Mouse (Mus musculus): Measurements from ENCODE around the gene Dusp22. TPM values are rescaled to one million over a fixed set of nuclear protein-coding genes. Genes with fewer than 3 reads are reported as not detected.

The Dusp22 gene
- polyA plus RNA-seq, 1 experiment, result 2.0 TPM

GRCm38 (mm10) chr13:30688035-30688616 lies 28.3 kb downstream of the Dusp22 start:
- WGBS, result 89% methylated on average over 12 of the region's 12 CpGs
- Histone ChIP-seq H3K4me1 (ENCODE audit: control insufficient read depth, insufficient read depth, insufficient read length, low read length) (peaks cover 4% of the 10 kb centered on the region; the same call in 1 of the 2 replicates), H3K27me3 (ENCODE audit: control insufficient read depth, insufficient read depth, low read length) (no peaks in the 10 kb centered on the region), H3K4me3 (ENCODE audit: low read depth, low read length) (no peak overlapping the region), H3K27ac (ENCODE audit: insufficient read depth, low read depth, low read length) (peak overlapping the region; percentile 38; the same call in 1 of the 2 replicates), H3K36me3 (ENCODE audit: control insufficient read depth, insufficient read depth, low read length) (no peaks in the 10 kb centered on the region)
- TF ChIP-seq POLR2A (IDR thresholded peaks at IDR 0.05; ENCODE audit: low read depth, low read length), result no peak
- no peak for TF ChIP-seq CTCF (IDR thresholded peaks at IDR 0.05; ENCODE audit: extremely low read depth, insufficient read length, insufficient replicate concordance, low read depth, low read length)

DNA sequence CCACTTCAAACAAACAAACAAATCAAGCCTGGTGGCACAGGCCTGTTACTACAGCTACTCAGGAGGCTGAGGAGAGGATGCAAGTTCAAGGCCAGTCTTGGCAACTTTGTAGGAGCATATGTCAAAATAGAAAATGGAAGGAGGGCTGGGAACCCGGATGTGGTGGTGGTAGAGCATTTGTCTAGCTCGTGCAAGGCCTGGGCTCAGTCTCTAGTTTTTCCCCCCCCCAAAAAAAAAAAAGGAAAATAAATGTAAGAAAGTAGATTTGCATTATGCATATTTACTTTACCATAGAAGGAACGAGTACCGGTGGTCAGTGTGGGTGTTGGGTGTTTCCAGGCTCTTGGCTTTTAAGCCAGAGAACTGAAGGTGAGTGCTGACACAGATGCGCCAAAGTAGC lies 29.7 kb downstream of the Dusp22 start:
- no peak for TF ChIP-seq POLR2A (IDR thresholded peaks at IDR 0.05; ENCODE audit: low read depth, low read length)
- no peak for TF ChIP-seq CTCF (IDR thresholded peaks at IDR 0.05; ENCODE audit: extremely low read depth, insufficient read length, insufficient replicate concordance, low read depth, low read length)
- Histone ChIP-seq H3K36me3 (ENCODE audit: control insufficient read depth, insufficient read depth, low read length) (no peaks in the 10 kb centered on the region), H3K4me1 (ENCODE audit: control insufficient read depth, insufficient read depth, insufficient read length, low read length) (peaks cover 6% of the 10 kb centered on the region; the same call in 1 of the 2 replicates), H3K27me3 (ENCODE audit: control insufficient read depth, insufficient read depth, low read length) (no peaks in the 10 kb centered on the region), H3K27ac (ENCODE audit: insufficient read depth, low read depth, low read length) (no peak overlapping the region), H3K4me3 (ENCODE audit: low read depth, low read length) (no peak overlapping the region)
- WGBS, result 83% methylated on average over 5 of the region's 5 CpGs

GRCm38 (mm10) chr13:30691441-30692292 lies 31.9 kb downstream of the Dusp22 start:
- Histone ChIP-seq H3K27ac (ENCODE audit: insufficient read depth, low read depth, low read length) (0 out of 2 replicates have a peak overlapping the region, but pooled peaks have one; percentile 0), H3K36me3 (ENCODE audit: control insufficient read depth, insufficient read depth, low read length) (no peaks in the 10 kb centered on the region), H3K4me1 (ENCODE audit: control insufficient read depth, insufficient read depth, insufficient read length, low read length) (peaks cover 6% of the 10 kb centered on the region; the same call in 1 of the 2 replicates), H3K27me3 (ENCODE audit: control insufficient read depth, insufficient read depth, low read length) (no peaks in the 10 kb centered on the region), H3K4me3 (ENCODE audit: low read depth, low read length) (no peak overlapping the region)
- TF ChIP-seq CTCF (IDR thresholded peaks at IDR 0.05; ENCODE audit: extremely low read depth, insufficient read length, insufficient replicate concordance, low read depth, low read length), result no peak
- no peak for TF ChIP-seq POLR2A (IDR thresholded peaks at IDR 0.05; ENCODE audit: low read depth, low read length)
- 78% methylated on average over 9 of the region's 9 CpGs for WGBS

GRCm38 (mm10) chr13:30692644-30693385 lies 33.0 kb downstream of the Dusp22 start:
- peaks cover 6% of the 10 kb centered on the region; the same call in 1 of the 2 replicates for H3K4me1 ChIP-seq (ENCODE audit: control insufficient read depth, insufficient read depth, insufficient read length, low read length)
- TF ChIP-seq CTCF (IDR thresholded peaks at IDR 0.05; ENCODE audit: extremely low read depth, insufficient read length, insufficient replicate concordance, low read depth, low read length), result no peak
- TF ChIP-seq POLR2A (IDR thresholded peaks at IDR 0.05; ENCODE audit: low read depth, low read length), result no peak
- no peaks in the 10 kb centered on the region for H3K27me3 ChIP-seq (ENCODE audit: control insufficient read depth, insufficient read depth, low read length)
- no peak overlapping the region for H3K4me3 ChIP-seq (ENCODE audit: low read depth, low read length)
- H3K36me3 ChIP-seq (ENCODE audit: control insufficient read depth, insufficient read depth, low read length), result no peaks in the 10 kb centered on the region
- no peak overlapping the region for H3K27ac ChIP-seq (ENCODE audit: insufficient read depth, low read depth, low read length)
- WGBS, result 68% methylated on average over 7 of the region's 7 CpGs

DNA sequence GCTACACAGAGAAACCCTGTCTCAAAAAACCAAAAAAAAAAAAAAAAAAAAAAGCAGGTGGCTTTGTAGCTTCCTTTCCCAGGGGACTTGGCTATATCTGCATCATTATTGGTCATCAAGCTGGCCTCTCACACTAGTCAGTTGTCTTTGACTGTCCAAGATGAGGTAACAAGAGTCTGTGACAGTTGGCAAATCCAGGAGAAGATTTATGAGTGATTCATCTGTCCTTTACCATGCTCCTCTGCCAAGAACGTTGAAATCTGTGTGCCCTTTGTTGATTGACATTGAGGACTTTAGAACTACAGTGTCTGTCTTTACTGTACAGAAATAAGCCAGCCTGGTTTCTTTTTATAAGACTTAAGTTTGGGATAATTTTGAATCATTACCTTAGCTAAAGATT lies 35.4 kb downstream of the Dusp22 start:
- Histone ChIP-seq H3K4me3 (ENCODE audit: low read depth, low read length) (no peak overlapping the region), H3K27ac (ENCODE audit: insufficient read depth, low read depth, low read length) (no peak overlapping the region), H3K27me3 (ENCODE audit: control insufficient read depth, insufficient read depth, low read length) (no peaks in the 10 kb centered on the region), H3K4me1 (ENCODE audit: control insufficient read depth, insufficient read depth, insufficient read length, low read length) (peaks cover 6% of the 10 kb centered on the region; the same call in 1 of the 2 replicates), H3K36me3 (ENCODE audit: control insufficient read depth, insufficient read depth, low read length) (no peaks in the 10 kb centered on the region)
- TF ChIP-seq CTCF (IDR thresholded peaks at IDR 0.05; ENCODE audit: extremely low read depth, insufficient read length, insufficient replicate concordance, low read depth, low read length), result no peak
- TF ChIP-seq POLR2A (IDR thresholded peaks at IDR 0.05; ENCODE audit: low read depth, low read length), result no peak
- WGBS, result 18% methylated on average over 1 of the region's 1 CpGs

GRCm38 (mm10) chr13:30695890-30696289 lies 36.1 kb downstream of the Dusp22 start:
- TF ChIP-seq POLR2A (IDR thresholded peaks at IDR 0.05; ENCODE audit: low read depth, low read length), result no peak
- no peak for TF ChIP-seq CTCF (IDR thresholded peaks at IDR 0.05; ENCODE audit: extremely low read depth, insufficient read length, insufficient replicate concordance, low read depth, low read length)
- H3K27ac ChIP-seq (ENCODE audit: insufficient read depth, low read depth, low read length), result no peak overlapping the region
- 78% methylated on average over 2 of the region's 2 CpGs for WGBS
- no peaks in the 10 kb centered on the region for H3K36me3 ChIP-seq (ENCODE audit: control insufficient read depth, insufficient read depth, low read length)
- no peaks in the 10 kb centered on the region for H3K27me3 ChIP-seq (ENCODE audit: control insufficient read depth, insufficient read depth, low read length)
- no peak overlapping the region for H3K4me3 ChIP-seq (ENCODE audit: low read depth, low read length)
- H3K4me1 ChIP-seq (ENCODE audit: control insufficient read depth, insufficient read depth, insufficient read length, low read length), result peaks cover 6% of the 10 kb centered on the region; the same call in 1 of the 2 replicates

All from small intestine, adult 2 months (tissue).